Mouse (Mus musculus) CH12.LX (cell line): ENCODE measurements at regions not wholly inside any gene's neighbourhood (a gene's known extent, or its start where the extent isn't known, plus 50 kb on each side); places are given as distances from the start of the nearest gene placed in this dataset.

ENCODE experiments used
- DNase-seq: peaks from one replicate; pipeline ENCODE4 v3.0.0-alpha.2; 2013; ENCODE audit errors: extremely low read depth
- H3K27ac ChIP-seq: 2 replicates; pipeline ENCODE4 v1.5.1; 2012; ENCODE audit warnings: low read depth, mild to moderate bottlenecking, control low read depth, moderate library complexity; ENCODE audit not compliant: insufficient read depth
- H3K27me3 ChIP-seq: replicated peaks from 2 replicates; pipeline ENCODE3; 2012; ENCODE audit warnings: inconsistent platforms
- H3K36me3 ChIP-seq, 2 experiments: replicated peaks in 1 of 2; 2 replicates each; pipeline versions ENCODE3 to v1.6.1; 2012; ENCODE audit warnings: inconsistent platforms in 1 of 2, low read length in 1 of 2, mild to moderate bottlenecking in 1 of 2, mixed read lengths in 1 of 2, moderate library complexity in 1 of 2; ENCODE audit not compliant: control insufficient read depth in 1 of 2, insufficient read depth in 1 of 2
- H3K4me1 ChIP-seq, 2 experiments: 2 replicates each; pipeline ENCODE4 v1.6.1; 2012; ENCODE audit warnings: inconsistent platforms in 1 of 2, moderate library complexity in 1 of 2; ENCODE audit not compliant: insufficient read depth in 2 of 2, control insufficient read depth in 1 of 2
- H3K4me2 ChIP-seq: 2 replicates; pipeline ENCODE4 v1.6.1; 2012; ENCODE audit warnings: low read depth, mild to moderate bottlenecking, control low read depth; ENCODE audit not compliant: poor library complexity, insufficient read depth, severe bottlenecking
- H3K4me3 ChIP-seq, 3 experiments: fragments of 150-350 bp in 1 of 3; sonication (generic) in 1 of 3; replicated peaks in 1 of 3; 2 replicates each; pipeline versions ENCODE3 to v1.5.1; 2011 to 2012; ENCODE audit warnings: low read depth in 2 of 3, low read length in 2 of 3, mild to moderate bottlenecking in 2 of 3, moderate library complexity in 2 of 3, control low read depth in 1 of 3, improper control_type of control experiment in 1 of 3, inconsistent platforms in 1 of 3, mixed read lengths in 1 of 3; ENCODE audit not compliant: poor library complexity in 1 of 3
- H3K79me2 ChIP-seq: replicated peaks from 2 replicates; pipeline ENCODE4 v1.6.1; 2012; ENCODE audit warnings: mild to moderate bottlenecking, moderate library complexity; ENCODE audit not compliant: control insufficient read depth, poor library complexity, insufficient read depth, severe bottlenecking; ENCODE audit errors: extremely low read depth
- H3K9ac ChIP-seq: 2 replicates; pipeline ENCODE4 v1.6.1; 2012; ENCODE audit warnings: low read depth, mild to moderate bottlenecking, control low read depth, moderate library complexity; ENCODE audit not compliant: insufficient read depth
- H3K9me3 ChIP-seq: replicated peaks from 2 replicates; pipeline ENCODE3; 2012; ENCODE audit warnings: low read length, inconsistent platforms, mixed read lengths
- CHD1 ChIP-seq: IDR thresholded peaks from 2 replicates; pipeline ENCODE4 v1.6.1; 2012; ENCODE audit warnings: low read depth, low read length, improper control_type of control experiment, inconsistent platforms
- CHD2 ChIP-seq: IDR thresholded peaks from 2 replicates; pipeline ENCODE4 v1.6.1; 2011; ENCODE audit warnings: low read length, improper control_type of control experiment
- CTCF ChIP-seq, 2 experiments: IDR thresholded peaks in 1 of 2; conservative IDR thresholded peaks in 1 of 2; 2 replicates each; pipeline ENCODE4 v1.5.1; 2011 to 2012; ENCODE audit warnings: low read depth in 2 of 2, low read length in 2 of 2, improper control_type of control experiment in 1 of 2, inconsistent platforms in 1 of 2, mild to moderate bottlenecking in 1 of 2, moderate library complexity in 1 of 2
- ELF1 ChIP-seq: IDR thresholded peaks from 2 replicates; pipeline ENCODE4 v1.6.1; 2014; ENCODE audit warnings: low read depth, mild to moderate bottlenecking, inconsistent platforms, low read length, improper control_type of control experiment
- GABPA ChIP-seq: IDR thresholded peaks from 2 replicates; pipeline ENCODE4 v1.6.1; 2012; ENCODE audit warnings: low read depth, low read length, improper control_type of control experiment, inconsistent platforms; ENCODE audit not compliant: insufficient replicate concordance
- IRF4 ChIP-seq: IDR thresholded peaks from 2 replicates; pipeline ENCODE4 v1.6.1; 2014; ENCODE audit warnings: low read depth, mild to moderate bottlenecking, inconsistent platforms, low read length, improper control_type of control experiment
- JUN ChIP-seq: IDR thresholded peaks from 2 replicates; pipeline ENCODE4 v1.6.1; 2011; ENCODE audit warnings: low read depth, mild to moderate bottlenecking, low read length, improper control_type of control experiment, moderate library complexity; ENCODE audit not compliant: insufficient read depth
- JUND ChIP-seq: conservative IDR thresholded peaks from 2 replicates; pipeline ENCODE4 v1.6.1; 2011; ENCODE audit warnings: low read depth, low read length, improper control_type of control experiment
- MAX ChIP-seq: IDR thresholded peaks from 2 replicates; pipeline ENCODE4 v1.6.1; 2011; ENCODE audit warnings: low read length, improper control_type of control experiment
- MAZ ChIP-seq: IDR thresholded peaks from 2 replicates; pipeline ENCODE4 v1.6.1; 2012; ENCODE audit warnings: low read depth, mild to moderate bottlenecking, inconsistent platforms, low read length, improper control_type of control experiment, moderate library complexity
- NELFE ChIP-seq: IDR thresholded peaks from 2 replicates; pipeline ENCODE4 v1.6.1; 2011; ENCODE audit warnings: low read depth, low read length, improper control_type of control experiment
- NRF1 ChIP-seq: IDR thresholded peaks from 2 replicates; pipeline ENCODE4 v1.6.1; 2014; ENCODE audit warnings: low read depth, mild to moderate bottlenecking, inconsistent platforms, low read length, improper control_type of control experiment, moderate library complexity
- POLR2AphosphoS2 ChIP-seq: IDR thresholded peaks from 2 replicates; pipeline ENCODE4 v1.6.1; 2011; ENCODE audit warnings: low read depth, low read length, improper control_type of control experiment
- RAD21 ChIP-seq: IDR thresholded peaks from 2 replicates; pipeline ENCODE4 v1.6.1; 2011; ENCODE audit warnings: low read depth, mild to moderate bottlenecking, low read length, improper control_type of control experiment, moderate library complexity
- SIN3A ChIP-seq: IDR thresholded peaks from 2 replicates; pipeline ENCODE4 v1.6.1; 2012; ENCODE audit warnings: low read length, improper control_type of control experiment, inconsistent platforms
- SMC3 ChIP-seq: IDR thresholded peaks from 2 replicates; pipeline ENCODE4 v1.6.1; 2011; ENCODE audit warnings: low read depth, low read length, improper control_type of control experiment
- TCF12 ChIP-seq: IDR thresholded peaks from 2 replicates; pipeline ENCODE4 v1.6.1; 2014; ENCODE audit warnings: low read depth, mild to moderate bottlenecking, inconsistent platforms, low read length, improper control_type of control experiment
- ZC3H11A ChIP-seq: IDR thresholded peaks from 2 replicates; pipeline ENCODE4 v1.6.1; 2012; ENCODE audit warnings: low read depth, mild to moderate bottlenecking, inconsistent platforms, low read length, improper control_type of control experiment
- ZNF384 ChIP-seq: IDR thresholded peaks from 2 replicates; pipeline ENCODE4 v1.6.1; 2012; ENCODE audit warnings: low read depth, low read length, improper control_type of control experiment, inconsistent platforms
- dilution Hi-C: fragments of 300-500 bp; cut with MboI; formaldehyde crosslinking; loops from 2 replicates; pipeline ENCODE4 v1.14.3; 2020; ENCODE audit warnings: low sequenced_read_pairs; ENCODE audit not compliant: extremely low pct_unique_long_range_greater_than_20kb, extremely low pct_ligation_motif_present
- in situ Hi-C: fragments of 300-500 bp; cut with MboI; formaldehyde crosslinking; loops from 3 replicates; pipeline ENCODE4 v1.14.3; 2019; ENCODE audit warnings: low sequenced_read_pairs, low pct_ligation_motif_present, low pct_unique_long_range_greater_than_20kb, mixed read lengths

DNA sequence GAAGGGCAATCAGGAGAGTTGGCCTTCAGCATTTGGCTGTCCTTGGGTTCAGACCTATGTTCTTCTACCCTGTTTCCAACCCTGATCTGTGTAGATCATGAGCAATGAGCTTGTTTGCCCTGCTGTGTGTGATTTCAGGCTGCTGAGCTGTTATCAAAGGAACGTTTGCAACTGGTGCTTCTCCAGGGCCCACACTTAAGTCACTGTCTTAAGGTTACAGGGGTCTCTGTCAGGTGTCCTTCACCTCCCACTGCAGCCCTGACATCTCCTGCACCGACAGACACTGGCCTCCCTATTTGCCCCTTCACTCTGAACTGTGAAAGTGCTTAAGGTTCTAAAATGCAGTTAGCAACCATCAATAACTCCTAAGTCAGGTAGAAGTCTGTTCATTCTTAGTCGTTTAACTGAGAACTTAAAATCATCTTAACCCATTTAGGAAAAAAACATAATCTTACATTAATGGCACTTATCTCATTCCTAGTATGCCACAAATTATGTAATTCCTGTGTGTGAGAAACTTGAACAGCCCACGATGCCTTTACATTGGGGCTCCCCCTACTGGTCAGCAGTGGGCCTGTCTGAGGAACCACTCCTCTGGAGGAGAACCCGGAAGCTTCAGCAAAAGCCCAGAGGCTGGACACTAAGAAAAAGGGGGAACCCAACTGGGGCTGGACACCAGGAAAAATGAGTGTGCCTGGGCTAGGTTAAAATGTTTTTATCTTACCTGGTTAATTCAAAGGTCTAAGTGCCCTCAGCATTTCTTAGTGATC is 260.3 kb upstream of the Elac2 start:
- peak; percentile 84 for TF ChIP-seq SMC3
- TF ChIP-seq NRF1 = no peak
- peak; percentile 93 for TF ChIP-seq ELF1
- TF ChIP-seq CTCF (conservative IDR thresholded peaks at IDR 0.05 in 1 of 2, IDR thresholded peaks at IDR 0.05 in 1 of 2; ENCODE audit: low read depth in 2 of 2, low read length in 2 of 2) = peak; percentile 92 to 94
- peak; percentile 90 for TF ChIP-seq RAD21
- peak; percentile 23; the same call in 1 of the 2 replicates for TF ChIP-seq IRF4
- no peak for TF ChIP-seq JUN
- peak; percentile 61 for TF ChIP-seq ZC3H11A
- in situ Hi-C loops = loop anchor here (25.0 kb wide), 1 partner anchor 231 kb away; no protein-coding TSS in a partner anchor
- Histone ChIP-seq H3K4me1 (peaks cover 0 to 10% of the 10 kb centered on the region in 2 experiments; a peak in 2 of 4 replicates), H3K27ac (no peak overlapping the region), H3K9ac (no peak overlapping the region), H3K36me3 (no peaks in the 10 kb centered on the region), H3K79me2 (no peaks in the 10 kb centered on the region), H3K4me2 (peak overlapping the region; percentile 51), H3K9me3 (no peaks in the 10 kb centered on the region), H3K27me3 (no peaks in the 10 kb centered on the region), H3K4me3 (no peak overlapping the region)
- peak; percentile 81 for DNase-seq
- dilution Hi-C loops = no loop called here

DNA sequence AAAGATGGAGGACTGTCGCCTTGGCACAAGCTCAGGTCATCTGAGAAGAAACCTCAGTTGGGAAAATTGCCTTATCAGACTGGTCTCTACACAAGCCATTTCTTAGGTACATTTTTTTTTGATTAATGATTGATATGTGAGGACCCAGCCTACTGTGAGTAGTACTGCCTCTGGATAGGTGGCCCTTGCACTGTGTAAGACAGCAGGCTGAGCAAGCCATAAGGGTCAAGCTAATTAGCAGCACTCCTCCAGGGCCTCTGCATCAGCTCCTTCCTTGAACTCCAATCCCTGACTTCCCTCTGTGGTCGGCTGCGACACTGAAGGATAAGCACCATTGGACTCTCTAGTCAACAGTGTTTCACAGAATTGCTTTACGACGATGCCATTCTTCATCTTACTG is 252.6 kb upstream of the Elac2 start:
- H3K9ac ChIP-seq = no peak overlapping the region
- no peaks in the 10 kb centered on the region for H3K9me3 ChIP-seq
- DNase-seq = no peak
- in situ Hi-C loops = no loop called here
- no peak for TF ChIP-seq CHD2
- TF ChIP-seq TCF12 = no peak
- TF ChIP-seq RAD21 = no peak
- TF ChIP-seq ZC3H11A = no peak
- no peak for TF ChIP-seq SIN3A
- TF ChIP-seq ELF1 = no peak
- TF ChIP-seq GABPA = no peak
- TF ChIP-seq SMC3 = no peak
- no peak for TF ChIP-seq CHD1
- TF ChIP-seq CTCF (conservative IDR thresholded peaks at IDR 0.05 in 1 of 2, IDR thresholded peaks at IDR 0.05 in 1 of 2; ENCODE audit: low read depth in 2 of 2, low read length in 2 of 2) = no peak
- TF ChIP-seq JUND = no peak
- no peak for TF ChIP-seq NRF1
- no peak for TF ChIP-seq POLR2AphosphoS2
- no peak for TF ChIP-seq MAX
- TF ChIP-seq ZNF384 = no peak
- no peak for TF ChIP-seq NELFE
- TF ChIP-seq MAZ = no peak
- TF ChIP-seq, all 38 proteins: peak for 0
- dilution Hi-C loops = no loop called here
- Histone ChIP-seq H3K4me1 (peaks cover 2 to 15% of the 10 kb centered on the region in 2 experiments; a peak in 3 of 4 replicates), H3K4me2 (peak overlapping the region; percentile 40; the same call in 1 of the 2 replicates), H3K36me3 (no peaks in the 10 kb centered on the region), H3K27me3 (no peaks in the 10 kb centered on the region), H3K4me3 (no peak overlapping the region), H3K79me2 (no peaks in the 10 kb centered on the region), H3K27ac (no peak overlapping the region)
